Mouse (Mus musculus) hematopoietic stem cell, adult 5-6 weeks (primary cell): ENCODE results near the gene Pprc1. TPM values are rescaled to one million over a fixed set of nuclear protein-coding genes. Genes with fewer than 3 reads are reported as not detected.

Experiments used
- ATAC-seq, 2 experiments: fragments of 125-278 bp in 1 of 2; replicated peaks in 1 of 2; 2 replicates each; pipeline ENCODE4 v1.8.0; 2016 to 2017; ENCODE audit warnings: inconsistent platforms in 2 of 2, mild to moderate bottlenecking in 2 of 2, moderate number of reproducible peaks in 2 of 2, low read depth in 1 of 2, moderate TSS enrichment in 1 of 2; ENCODE audit not compliant: low FRiP score in 2 of 2, poor library complexity in 2 of 2, severe bottlenecking in 2 of 2, insufficient read depth in 1 of 2, low TSS enrichment in 1 of 2
- total RNA-seq: library from RNA; stranded (forward); fragments of 172-1452, 232-1000 nt; gene quantifications from 2 replicates; pipeline ENCODE4 v1.2.3, GENCODE M21; 2017

The Pprc1 gene
- total RNA-seq, 1 experiment from 2014 or later: 24.6 TPM

DNA sequence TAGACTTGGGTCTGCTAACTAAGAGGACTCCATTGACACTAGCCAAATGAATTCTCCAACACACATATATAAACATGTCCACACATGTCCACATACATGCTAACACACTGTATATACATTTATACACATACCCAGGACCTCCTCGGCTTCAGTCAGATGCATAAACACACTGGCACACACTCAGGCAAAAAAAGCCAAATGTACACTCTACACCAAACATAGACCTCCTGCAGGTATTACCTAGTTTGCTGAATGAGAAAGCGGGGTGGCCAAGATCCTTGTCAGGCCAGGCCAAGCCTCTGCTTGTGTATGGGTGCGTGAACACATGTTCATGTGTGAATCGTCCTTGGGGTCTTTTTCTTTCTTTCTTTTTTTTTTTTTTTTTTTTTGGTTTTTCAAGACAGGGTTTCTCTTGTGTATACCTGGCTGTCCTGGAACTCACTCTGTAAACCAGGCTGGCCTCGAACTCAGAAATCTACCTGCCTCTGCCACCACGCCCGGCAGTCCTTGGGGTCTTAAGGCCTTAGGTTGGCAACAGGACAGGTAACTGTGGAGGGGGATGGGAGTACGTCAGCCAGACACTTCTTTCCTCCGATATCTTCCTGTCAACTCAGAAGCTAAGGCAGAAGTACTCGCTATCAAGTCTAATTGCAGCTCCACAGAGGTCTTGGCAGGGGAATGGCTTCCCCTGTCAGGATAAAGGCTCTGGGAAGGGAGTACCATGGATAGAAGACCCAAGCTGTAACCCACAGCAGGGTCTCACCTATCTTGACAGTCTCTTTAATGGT is 14.3 kb upstream of the Pprc1 start:
- no peak for ATAC-seq

DNA sequence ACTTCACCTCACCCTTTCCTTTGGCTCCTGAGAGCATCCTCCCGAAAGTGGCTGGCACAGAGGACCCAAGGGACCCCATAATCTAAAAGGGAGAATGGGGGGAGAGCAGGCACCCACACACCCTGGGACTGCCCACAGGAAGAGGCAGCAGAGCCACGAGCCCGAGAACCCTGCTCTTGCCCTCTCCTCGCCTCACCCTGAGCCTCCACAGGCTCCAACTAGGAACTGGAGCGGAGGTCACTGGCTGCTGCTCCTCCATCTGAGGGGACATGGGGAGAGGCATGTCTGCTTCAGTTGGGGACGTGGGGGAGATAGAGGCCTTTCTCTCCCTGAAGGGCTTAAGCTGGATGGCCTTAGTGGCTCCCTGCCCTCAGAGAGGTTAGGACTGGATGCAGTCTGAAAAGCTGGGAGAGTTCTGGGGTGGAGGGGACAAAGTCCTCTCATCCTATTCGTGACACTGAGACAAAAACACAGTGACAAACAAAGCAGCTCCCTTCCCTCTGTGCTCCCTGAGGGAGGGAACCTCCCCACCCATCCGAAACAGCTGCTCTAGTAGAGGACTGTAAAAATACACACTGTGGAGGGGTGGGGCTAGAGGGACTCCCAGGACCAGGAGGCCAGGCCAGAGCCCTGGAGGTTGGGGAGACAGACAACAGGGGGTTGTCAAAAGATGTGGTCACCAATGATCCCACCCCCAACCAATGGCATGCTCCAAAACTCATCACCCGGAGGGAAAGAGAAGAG is 12.8 kb upstream of the Pprc1 start:
- no peak for ATAC-seq

DNA sequence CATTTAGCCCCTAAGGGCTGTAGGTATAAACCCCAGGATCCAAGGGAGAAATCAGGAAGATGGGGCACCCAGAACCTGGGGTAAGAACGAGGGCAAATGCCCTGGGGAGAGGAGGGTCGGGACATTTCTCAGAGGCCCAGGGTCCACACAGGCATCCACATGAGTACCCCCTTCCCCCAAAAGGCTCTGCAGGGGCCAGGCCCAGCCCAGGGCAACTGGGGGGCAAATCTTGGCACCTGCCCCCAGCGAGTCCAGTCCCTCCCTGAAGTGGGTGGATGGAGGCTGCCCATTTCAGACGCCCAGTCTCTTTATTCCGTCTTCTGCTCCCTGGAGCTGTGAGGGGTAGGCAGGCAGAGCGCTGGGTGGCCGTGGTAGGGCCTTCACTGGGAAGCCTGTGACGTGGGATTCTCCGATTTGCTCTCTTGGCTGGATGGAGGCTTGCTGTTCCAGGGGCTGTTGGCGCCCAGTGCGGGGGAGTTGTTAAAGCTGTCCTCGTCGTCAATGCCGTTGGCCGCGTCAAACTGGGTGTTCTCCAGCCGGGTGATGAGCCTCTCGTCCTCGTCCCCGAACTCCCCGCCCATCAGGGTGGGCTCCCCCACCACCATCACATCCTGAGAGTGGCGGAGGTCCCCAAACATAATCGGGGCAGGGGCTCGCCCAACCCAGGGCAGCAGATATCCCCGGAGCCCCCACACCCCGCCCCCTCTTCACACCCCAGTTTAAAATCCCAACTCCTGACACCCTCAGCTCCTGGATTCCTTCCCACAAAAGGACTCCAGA is 11.8 kb upstream of the Pprc1 start:
- ATAC-seq: no peak

DNA sequence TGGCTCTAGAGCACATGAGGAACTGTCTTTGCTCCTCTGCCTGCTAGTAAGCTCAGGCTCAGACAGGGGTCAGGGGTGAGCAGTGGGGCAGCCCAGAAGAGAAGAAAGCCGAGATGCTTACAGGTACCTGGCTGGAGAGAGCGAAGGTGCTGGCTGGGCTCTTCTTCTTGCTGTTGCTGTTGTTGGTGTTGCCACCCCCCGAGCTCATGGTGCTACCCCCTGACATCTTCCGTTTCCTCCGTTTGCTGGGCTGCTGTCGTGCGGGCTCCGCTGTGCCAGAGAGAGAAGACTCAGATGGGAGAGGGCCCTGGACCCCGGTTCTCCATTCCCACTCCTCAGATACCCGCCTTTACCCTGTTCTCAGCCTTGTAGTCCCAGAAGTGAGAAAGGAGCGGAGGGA is 10.8 kb upstream of the Pprc1 start:
- no peak for ATAC-seq

DNA sequence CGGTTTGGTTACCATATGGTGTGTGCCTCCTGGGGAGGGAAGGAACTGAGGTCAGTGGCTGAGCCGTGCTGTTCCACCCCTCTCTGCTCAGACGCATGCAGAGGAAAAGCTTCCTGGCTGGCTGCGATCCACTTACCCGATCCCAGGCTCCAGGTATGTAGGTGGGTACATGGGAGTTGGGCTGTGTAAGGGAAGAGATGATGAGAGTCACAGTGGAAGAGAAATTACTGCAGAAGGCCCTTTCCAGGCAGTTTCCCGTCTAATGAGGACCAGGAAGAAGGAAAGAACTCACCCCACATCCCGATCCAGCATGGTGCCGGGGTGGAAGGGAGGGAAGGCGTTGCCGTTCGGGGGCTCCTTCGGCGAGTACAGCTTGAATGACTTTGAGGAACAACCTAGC is 8.7 kb upstream of the Pprc1 start:
- ATAC-seq: no peak

DNA sequence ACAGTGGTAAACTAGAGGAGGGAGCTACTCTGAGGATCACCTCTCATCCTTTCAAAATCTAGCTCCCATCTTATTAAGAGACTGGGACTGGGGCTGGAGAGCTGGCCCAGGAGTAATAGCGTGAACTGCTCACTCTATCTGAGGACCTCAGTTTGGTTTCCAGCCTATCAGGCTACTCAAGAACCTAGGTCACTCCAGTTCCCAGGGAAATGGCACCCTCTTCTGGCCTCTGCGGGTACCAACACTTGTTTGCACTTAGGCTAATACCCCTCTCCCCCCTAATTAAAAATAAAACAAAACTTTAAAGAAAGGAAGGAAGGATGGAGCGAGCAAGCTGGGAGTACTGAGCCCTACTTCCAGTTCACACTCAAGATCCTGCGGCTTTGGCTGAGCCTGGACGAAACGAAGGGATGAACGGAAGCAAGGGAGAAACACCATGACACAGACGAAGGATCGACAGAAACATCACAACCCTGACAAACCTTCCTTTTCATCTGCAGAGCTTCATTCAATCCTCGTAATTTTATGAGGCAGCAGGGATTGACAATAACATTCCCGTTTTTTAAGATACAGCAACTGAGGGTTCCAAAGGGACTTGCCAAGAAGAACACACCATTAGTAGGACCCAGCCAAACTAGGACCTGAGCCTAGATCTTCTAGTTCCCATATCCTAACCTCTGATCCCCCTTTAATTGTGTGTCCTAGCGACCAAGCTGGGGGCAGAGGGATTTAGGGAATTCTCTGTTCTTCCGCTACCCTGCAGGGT is 8.0 kb upstream of the Pprc1 start:
- ATAC-seq: no peak

DNA sequence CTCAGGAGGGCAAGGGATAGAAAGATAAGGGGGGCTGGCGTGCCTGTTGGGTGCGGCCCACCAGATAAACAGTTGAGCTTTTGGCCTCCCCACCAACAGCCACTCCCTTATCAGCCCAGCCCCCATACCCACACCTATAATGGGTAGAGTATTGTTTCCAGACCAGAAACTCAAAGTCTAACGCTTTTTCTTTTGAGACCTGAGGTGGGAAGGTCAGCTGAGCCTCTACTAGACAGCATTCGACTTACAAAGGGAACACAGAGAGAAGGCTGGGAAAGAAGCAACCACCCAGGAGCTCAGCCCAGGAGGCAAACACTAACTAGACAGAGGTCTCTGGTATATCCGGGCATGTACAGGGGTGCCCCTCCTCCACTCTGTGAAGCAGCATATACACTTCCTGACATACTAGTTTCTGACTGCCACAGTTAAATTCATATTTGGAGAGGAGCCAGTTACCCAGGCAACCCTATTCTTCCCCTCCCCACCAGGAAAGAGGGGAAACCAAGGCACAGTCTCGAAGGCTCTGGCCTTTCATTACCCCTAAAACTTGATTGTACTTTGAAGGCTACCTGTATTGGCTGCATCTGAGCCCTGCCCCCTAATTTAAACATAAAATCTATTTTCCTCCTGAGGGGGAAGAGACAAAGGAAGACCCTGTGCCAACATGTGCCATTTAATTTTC is 7.3 kb upstream of the Pprc1 start:
- no peak for ATAC-seq

DNA sequence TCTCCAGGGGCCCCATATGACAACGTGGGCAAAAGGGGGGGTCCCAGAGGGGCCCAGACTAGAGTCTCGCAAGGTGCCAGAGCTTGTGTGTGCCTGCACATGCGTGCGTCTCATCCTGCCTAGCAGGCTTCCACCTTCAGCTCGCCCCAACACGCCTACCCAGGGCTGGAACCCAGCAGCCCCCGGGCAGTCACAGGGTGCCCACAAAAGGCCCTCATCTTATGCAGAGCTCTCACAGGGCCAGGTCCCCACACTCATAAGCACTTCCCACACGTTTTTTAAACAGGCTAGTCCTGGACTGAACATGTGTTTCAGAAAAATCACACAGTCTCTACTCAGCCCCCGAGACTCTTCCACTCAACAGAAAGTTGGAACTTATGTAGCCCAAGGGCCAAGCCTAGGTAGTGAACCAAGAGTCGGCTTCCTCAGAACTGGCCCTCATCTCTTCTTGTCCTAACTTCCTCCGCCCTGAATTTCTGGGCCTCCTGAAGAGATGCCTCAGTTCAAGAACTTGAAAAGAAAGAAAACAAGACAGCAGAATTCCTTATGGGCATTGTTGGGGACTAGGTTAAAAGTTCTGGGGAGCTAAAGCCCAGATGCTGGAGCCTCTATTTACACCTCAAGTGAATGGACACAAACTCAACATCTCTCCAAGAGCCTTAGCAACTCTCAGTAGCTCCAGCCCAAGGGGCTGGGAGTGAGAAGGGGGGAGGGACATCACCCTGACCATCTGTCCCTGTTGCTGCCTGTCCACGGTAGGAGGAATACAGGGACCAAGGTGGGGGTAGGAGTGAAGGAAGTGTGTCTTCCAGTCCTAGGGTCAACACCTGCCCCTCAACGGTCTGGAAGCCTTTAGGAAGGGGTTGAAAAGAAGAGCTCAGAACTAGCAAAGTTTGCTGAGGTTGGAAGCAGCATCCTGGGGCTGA is 6.5 kb upstream of the Pprc1 start:
- ATAC-seq: no peak

DNA sequence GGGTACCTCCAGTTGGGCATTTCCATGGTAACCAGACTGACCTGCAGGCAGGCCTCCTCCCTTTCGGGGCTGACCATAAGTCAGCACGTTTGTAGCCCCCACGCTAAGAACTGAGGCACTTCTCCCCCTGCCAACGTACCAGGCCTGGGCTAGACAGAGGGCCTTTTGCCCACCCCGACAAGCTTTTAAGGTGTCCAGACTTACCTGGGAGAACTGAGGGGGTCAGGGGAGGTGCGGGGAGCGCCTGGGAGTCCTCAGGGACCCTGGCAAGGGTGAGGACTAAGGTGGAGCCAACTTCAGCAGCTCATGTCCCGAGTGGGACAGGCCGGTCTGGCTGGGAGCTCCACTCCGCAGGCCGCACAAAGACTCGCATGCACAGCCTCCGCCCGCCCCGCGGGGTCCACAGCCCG is 5.8 kb upstream of the Pprc1 start:
- ATAC-seq: no peak

DNA sequence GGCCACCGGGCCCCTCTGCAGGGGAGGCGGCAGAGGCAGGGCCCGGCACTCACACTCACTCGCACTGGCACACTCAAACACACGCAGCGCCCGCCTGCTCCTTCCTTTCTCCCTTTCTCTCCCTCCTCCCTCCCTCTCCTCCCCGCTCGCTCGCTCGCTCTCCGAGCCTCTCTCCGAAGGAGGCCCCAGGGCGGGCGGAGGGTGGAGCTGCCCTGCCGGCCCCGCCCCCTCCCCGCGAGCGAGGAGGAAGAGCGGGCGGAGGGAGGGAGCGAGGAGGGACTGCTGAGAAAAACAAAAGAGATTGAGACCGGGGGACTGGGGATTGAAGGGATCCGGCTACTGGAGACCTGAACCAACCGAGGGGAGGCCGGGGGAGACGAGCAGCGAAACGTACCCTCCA is 5.2 kb upstream of the Pprc1 start:
- peak; percentile 77 to 88 for ATAC-seq

DNA sequence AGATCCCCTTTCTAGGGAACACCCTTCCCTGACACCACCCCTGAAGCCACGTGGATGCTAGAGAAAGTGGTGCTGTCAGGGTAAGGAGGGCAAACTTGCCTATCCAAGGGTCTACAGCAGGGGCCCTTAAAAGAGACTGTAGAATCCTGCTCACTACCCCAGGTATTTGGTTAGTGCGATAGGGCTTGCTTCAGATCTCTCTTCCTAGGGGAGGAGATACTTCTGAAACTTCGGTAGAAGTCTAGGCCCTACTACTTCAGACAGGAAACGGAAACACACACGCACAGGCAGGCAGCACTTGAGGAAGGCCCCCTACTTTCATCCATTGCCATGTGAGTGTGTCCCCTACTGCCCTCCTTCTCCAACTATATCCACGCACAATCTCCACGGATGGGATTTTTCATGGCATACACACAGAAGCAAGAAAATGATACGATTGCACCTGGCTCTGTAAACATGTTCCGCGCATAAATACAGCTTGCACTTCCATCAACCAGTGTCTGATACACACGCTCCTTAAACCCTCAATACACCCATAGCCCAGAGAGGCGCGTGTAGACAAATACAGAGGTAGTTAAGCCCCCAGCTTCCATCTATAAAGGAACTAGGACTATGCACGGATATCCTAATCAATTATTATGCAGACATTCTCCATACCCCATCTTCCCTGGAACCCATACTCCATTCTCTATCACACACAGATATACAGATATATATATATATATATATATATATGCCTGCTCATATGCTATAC is 4.4 kb upstream of the Pprc1 start:
- no peak for ATAC-seq

DNA sequence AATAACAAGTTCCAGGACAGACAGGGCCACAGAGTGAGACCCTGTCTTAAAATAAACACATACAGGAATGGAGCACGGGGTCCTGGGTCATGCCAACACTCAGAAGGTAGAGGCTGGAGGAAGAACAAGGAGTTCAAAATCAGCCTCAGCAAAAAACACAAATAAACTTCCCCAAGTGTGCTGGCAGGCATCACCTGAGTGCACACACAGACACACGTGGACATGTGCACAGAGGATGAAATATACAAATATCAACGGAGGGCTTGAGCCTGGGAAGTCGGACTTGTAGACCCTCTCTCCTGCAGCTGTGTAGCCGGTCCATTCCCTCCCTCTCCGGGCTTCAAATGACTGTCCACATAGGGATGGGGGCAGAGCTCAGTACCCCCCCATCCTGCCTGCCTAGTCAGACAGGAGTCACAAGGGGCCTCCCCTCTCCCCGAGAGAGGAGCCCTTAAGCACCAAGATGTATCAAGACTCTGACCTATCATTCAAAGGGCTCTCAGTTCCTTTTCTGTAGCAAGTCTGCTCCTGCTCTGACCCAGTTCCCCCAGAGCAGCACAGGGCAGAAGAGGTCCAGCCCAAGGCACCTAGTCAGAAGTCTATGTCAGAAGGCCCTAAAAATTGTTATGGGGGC is 3.3 kb upstream of the Pprc1 start:
- no peak for ATAC-seq

DNA sequence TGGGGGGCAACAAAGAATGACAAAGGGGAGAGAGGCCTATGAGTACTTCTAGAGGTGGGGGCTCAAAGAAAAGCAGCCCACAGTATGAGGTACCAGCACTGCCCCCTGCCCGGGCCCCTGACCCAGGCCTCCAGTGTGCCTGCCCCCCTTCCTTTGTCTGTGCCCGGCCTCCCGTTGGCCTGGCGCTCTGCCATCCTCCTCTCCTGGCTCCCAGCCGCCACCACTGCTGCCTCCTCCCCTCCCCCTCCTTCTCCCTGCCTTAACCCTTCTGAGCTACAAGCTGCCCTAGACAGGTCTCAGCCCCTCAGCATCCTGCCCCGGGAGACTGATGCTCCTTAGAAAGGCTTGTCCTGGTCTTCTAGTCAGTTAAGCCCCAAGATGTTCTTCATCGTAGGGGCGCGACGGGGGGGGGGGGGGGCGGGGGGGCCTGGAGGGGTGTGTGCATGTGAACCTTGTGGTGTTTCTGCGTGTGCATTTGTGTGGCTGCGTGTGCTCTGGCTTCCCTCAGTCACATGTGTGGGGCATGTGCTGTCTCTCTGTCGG is 2.7 kb upstream of the Pprc1 start:
- ATAC-seq: peak in 1 of 2 experiments; percentile 23; a peak in 1 of 4 replicates

DNA sequence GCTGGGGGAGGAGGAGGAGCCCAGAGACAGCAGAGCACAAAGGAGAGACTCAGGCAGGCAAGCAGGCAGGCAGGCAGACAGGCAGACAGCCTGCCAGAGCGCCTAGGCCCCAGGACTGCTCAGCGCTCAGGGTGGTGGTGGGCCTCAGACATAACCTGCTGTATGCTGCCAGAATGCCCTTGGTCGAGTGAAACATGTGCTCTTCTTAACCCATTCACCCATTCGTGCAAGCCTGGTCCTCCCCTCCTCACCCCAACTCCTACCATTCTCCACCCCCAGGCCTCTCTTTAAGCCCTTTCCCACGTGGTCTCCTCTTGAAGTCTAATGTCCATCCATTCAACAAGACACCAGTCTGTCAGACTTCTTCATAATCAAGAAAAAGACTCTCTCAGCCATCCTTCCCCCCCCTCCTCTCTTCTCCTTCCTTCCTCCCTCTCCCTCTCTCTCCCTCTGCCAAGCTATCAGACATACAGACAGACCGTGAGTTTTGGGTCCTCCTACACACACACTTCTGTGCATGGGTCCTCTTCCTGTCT is 2.1 kb upstream of the Pprc1 start:
- ATAC-seq: no peak

DNA sequence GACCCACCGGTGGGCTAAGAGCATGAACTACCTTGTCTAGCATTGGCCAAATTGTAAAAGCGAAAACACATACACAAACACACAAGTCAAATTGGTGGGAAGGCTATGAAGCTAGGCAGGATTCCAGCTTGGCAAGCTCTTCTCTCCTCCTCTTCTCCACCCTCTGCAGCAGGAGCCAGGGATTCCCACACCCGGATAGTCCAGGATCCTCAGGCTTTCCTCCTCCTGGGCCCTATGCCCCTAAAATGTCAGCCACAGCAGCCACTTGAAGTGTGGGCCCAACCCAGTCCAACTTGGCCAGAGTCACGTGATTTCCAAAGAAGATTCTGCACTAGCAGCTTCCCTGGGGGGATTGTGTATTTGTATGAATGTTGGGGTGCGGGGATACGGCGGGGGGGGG is 1.3 kb upstream of the Pprc1 start:
- ATAC-seq: no peak
